Mouse (Mus musculus) cerebellum, postnatal 25 days (tissue): Measurements from ENCODE around the gene Nos1.

ENCODE experiments used
- DNase-seq, 2 experiments: peaks; one replicate each; pipeline ENCODE4 v3.0.0; 2021; ENCODE audit warnings: mixed read lengths in 2 of 2

The Nos1 gene

GRCm38 (mm10) chr5:117899361-117899760, 118.5 kb downstream of the Nos1 start:
- no peak for DNase-seq

- DNase-seq = peak; percentile 84 to 89
Measured at GRCm38 (mm10) chr5:117900921-117901705, 120.3 kb downstream of the Nos1 start.

- no peak for DNase-seq
Measured at GRCm38 (mm10) chr5:117903534-117903933, 122.7 kb downstream of the Nos1 start.

GRCm38 (mm10) chr5:117905728-117906127, 124.9 kb downstream of the Nos1 start:
- peak; percentile 48 to 62 for DNase-seq

- DNase-seq = no peak
Measured at GRCm38 (mm10) chr5:117909524-117909923, 128.7 kb downstream of the Nos1 start.

- DNase-seq = no peak
Measured at GRCm38 (mm10) chr5:117916349-117916748, 135.5 kb downstream of the Nos1 start.

- DNase-seq = no peak
Measured at GRCm38 (mm10) chr5:117916906-117917305, 136.1 kb downstream of the Nos1 start.

GRCm38 (mm10) chr5:117921786-117922528, 141.1 kb downstream of the Nos1 start:
- no peak for DNase-seq

- no peak for DNase-seq
Measured at GRCm38 (mm10) chr5:117923688-117924087, 142.9 kb downstream of the Nos1 start.

- no peak for DNase-seq
Measured at GRCm38 (mm10) chr5:117928553-117928952, 147.7 kb downstream of the Nos1 start.

- DNase-seq = no peak
Measured at GRCm38 (mm10) chr5:117932222-117932621, 151.4 kb downstream of the Nos1 start.

GRCm38 (mm10) chr5:117932862-117933261, 152.0 kb downstream of the Nos1 start:
- DNase-seq = peak; percentile 94 to 97

GRCm38 (mm10) chr5:117936346-117936745, 155.5 kb downstream of the Nos1 start:
- peak; percentile 42 to 56 for DNase-seq

GRCm38 (mm10) chr5:117937186-117937585, 156.4 kb downstream of the Nos1 start:
- peak; percentile 80 to 85 for DNase-seq

- DNase-seq = peak; percentile 38 to 62
Measured at GRCm38 (mm10) chr5:117938182-117938581, 157.3 kb downstream of the Nos1 start.

- no peak for DNase-seq
Measured at GRCm38 (mm10) chr5:117939402-117939801, 158.6 kb downstream of the Nos1 start.

- DNase-seq = no peak
Measured at GRCm38 (mm10) chr5:117941552-117941951, 160.7 kb downstream of the Nos1 start.

GRCm38 (mm10) chr5:117946605-117947004, 165.8 kb downstream of the Nos1 start:
- peak; percentile 78 to 82 for DNase-seq

- DNase-seq = no peak
Measured at GRCm38 (mm10) chr5:117949393-117949792, 168.6 kb downstream of the Nos1 start.

- no peak for DNase-seq
Measured at GRCm38 (mm10) chr5:117953893-117954292, 173.1 kb downstream of the Nos1 start.

GRCm38 (mm10) chr5:117954429-117954828, 173.6 kb downstream of the Nos1 start:
- DNase-seq = no peak

GRCm38 (mm10) chr5:117955675-117956420, 175.0 kb downstream of the Nos1 start:
- DNase-seq = peak; percentile 74

GRCm38 (mm10) chr5:117964750-117965149, 183.9 kb downstream of the Nos1 start:
- no peak for DNase-seq
